Mouse (Mus musculus) C2C12 (cell line): ENCODE data around the gene Ntf3. TPM values are rescaled to one million over a fixed set of nuclear protein-coding genes. Genes with fewer than 3 reads are reported as not detected.

ENCODE experiments used
- H3K27me3 ChIP-seq: one replicate; pipeline ENCODE4 v1.6.1; 2011; ENCODE audit not compliant: control insufficient read depth, insufficient read depth, insufficient read length
- H3K36me3 ChIP-seq: one replicate; pipeline ENCODE4 v1.6.1; 2011; ENCODE audit not compliant: control insufficient read depth, insufficient read depth
- H3K4me3 ChIP-seq: one replicate; pipeline ENCODE4 v1.5.1; 2011; ENCODE audit warnings: mild to moderate bottlenecking, control low read depth; ENCODE audit not compliant: poor library complexity, insufficient read depth, severe bottlenecking
- H3K79me2 ChIP-seq: one replicate; pipeline ENCODE4 v1.6.1; 2011; ENCODE audit not compliant: control insufficient read depth, insufficient read depth
- H3K79me3 ChIP-seq: one replicate; pipeline ENCODE4 v1.6.1; 2011; ENCODE audit warnings: low read depth, control low read depth
- H3ac ChIP-seq: one replicate; pipeline ENCODE3; 2011; ENCODE audit warnings: low read depth; ENCODE audit not compliant: control insufficient read depth, insufficient read length
- CEBPB ChIP-seq: IDR thresholded peaks from one replicate; pipeline ENCODE4 v1.6.1; 2011; ENCODE audit warnings: low read depth, mild to moderate bottlenecking, control low read depth, moderate library complexity
- CTCF ChIP-seq: IDR thresholded peaks from one replicate; pipeline ENCODE4 v1.5.1; 2011; ENCODE audit not compliant: control insufficient read depth, insufficient read depth, insufficient read length
- FOSL1 ChIP-seq: IDR thresholded peaks from one replicate; pipeline ENCODE4 v1.8.0; 2011; ENCODE audit warnings: mild to moderate bottlenecking, low read length; ENCODE audit not compliant: poor library complexity, insufficient read depth, severe bottlenecking
- MAX ChIP-seq: IDR thresholded peaks from one replicate; pipeline ENCODE4 v1.6.1; 2011; ENCODE audit warnings: mild to moderate bottlenecking, control low read depth
- MYOD1 ChIP-seq: IDR thresholded peaks from one replicate; pipeline ENCODE4 v1.6.1; 2011; ENCODE audit warnings: low read depth; ENCODE audit not compliant: control insufficient read depth, insufficient read length
- MYOG ChIP-seq: IDR thresholded peaks from one replicate; pipeline ENCODE4 v1.6.1; 2011; ENCODE audit not compliant: control insufficient read depth, insufficient read length; ENCODE audit errors: extremely low read depth
- USF1 ChIP-seq: IDR thresholded peaks from one replicate; pipeline ENCODE4 v1.6.1; 2011; ENCODE audit warnings: low read depth, mild to moderate bottlenecking, control low read depth, moderate library complexity
- polyA plus RNA-seq: library from polyadenylated mRNA; unstranded; fragments of >200 nt; fragmentation: generic; extraction: Trizol; gene quantifications from one replicate; pipeline ENCODE4 v1.2.1, GENCODE M21; 2012; ENCODE audit warnings: missing spikeins

Ntf3 gene
- polyA plus RNA-seq, 1 experiment: not detected

DNA sequence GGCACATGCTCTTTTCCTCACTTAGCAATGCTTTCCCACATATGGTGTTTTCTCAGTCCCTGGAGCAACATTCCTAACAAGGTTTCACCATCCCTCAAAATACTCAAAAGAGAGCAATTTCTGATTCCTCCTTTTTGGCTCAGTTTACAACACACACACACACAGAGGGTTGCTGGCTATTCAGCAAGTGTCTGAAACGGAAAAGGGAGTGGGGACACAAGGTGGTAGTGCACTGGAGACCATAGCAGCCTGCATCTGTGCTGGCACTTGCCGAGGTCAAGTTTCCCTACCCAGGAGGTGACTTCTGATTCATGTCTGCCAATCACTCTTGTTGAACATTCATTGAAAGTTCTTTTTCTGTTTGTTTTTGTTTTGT is 59.9 kb downstream of the Ntf3 start:
- Histone ChIP-seq H3K36me3 (no peaks in the 10 kb centered on the region), H3K79me2 (no peaks in the 10 kb centered on the region), H3K27me3 (no peaks in the 10 kb centered on the region), H3K4me3 (no peak overlapping the region), H3ac (no peak overlapping the region), H3K79me3 (no peaks in the 10 kb centered on the region)
- TF ChIP-seq MYOG (no peak), CTCF (no peak), MYOD1 (no peak), USF1 (no peak), MAX (no peak), CEBPB (no peak), FOSL1 (no peak)

DNA sequence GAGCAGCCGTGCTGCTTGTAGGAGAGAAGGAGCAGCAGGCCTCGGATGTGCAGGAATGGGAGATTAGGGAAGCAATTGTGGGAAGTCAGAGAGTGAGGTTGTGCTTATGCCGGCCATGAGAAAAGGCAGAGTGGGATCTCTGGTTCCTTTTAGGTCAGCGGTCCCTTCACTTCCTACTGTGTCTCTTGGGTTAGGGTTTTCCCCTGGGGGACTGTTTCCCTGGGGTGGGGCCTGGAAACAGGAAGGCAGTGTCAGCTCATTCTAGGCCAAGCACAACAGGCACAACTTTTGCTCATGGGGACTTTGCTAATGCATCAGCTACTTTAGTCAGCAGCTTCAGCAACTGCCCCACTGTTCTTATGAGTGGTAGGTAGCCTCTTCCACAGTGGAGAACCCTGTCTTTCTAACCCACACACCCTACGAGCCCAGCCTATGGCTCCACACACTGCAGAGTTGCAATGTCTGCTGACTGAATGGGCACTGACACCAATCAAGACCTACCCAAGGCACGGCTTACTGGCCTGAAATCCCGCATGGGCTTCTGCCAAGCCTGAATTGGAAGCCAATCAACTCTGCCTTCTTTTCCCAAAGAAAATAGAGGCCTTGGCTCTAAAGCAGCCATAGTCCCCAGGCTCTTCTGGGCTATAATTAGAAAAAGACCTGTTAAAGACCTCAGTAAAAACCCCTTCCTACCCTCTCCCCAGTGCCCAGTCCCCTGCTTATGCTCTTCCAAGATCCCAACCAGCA is 60.5 kb downstream of the Ntf3 start:
- H3K27me3 ChIP-seq: no peaks in the 10 kb centered on the region
- no peaks in the 10 kb centered on the region for H3K36me3 ChIP-seq
- no peak overlapping the region for H3K4me3 ChIP-seq
- no peak overlapping the region for H3ac ChIP-seq
- no peaks in the 10 kb centered on the region for H3K79me2 ChIP-seq
- H3K79me3 ChIP-seq: no peaks in the 10 kb centered on the region
- TF ChIP-seq FOSL1: no peak

DNA sequence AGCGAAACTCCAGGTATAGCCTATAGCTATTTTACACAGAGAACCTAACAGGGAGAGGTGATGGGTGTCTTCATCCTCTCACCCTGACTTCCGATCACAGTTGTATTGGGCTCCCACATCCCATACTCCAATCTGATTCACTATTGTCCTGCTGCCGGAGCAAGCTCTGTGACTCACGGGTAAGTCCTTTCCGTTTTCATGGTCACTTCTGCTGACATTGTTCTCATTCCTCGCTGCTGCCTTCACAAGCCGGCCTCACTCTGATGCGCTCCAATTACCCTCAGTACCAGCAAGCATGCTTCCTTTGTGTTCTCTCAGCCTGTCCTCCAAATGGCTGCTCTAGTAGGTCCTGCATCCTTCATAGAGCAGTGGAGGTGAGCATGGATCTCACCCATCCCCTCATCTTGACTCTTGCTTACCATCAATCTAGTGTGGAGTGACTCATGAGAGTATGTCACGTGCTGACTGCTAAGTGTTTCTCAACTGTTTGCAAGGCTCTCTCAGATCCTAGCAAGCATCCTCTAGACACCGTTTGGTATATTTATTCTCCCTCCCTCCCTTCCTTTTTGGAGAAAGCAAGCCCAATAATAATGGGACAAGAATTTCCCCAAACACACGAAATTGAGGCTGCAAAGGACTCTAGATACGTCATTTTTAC is 61.5 kb downstream of the Ntf3 start:
- Histone ChIP-seq H3ac (no peak overlapping the region), H3K4me3 (no peak overlapping the region), H3K79me2 (no peaks in the 10 kb centered on the region), H3K79me3 (no peaks in the 10 kb centered on the region), H3K27me3 (no peaks in the 10 kb centered on the region), H3K36me3 (no peaks in the 10 kb centered on the region)
- TF ChIP-seq CEBPB (no peak), MYOD1 (no peak), FOSL1 (no peak), MAX (no peak), USF1 (peak; percentile 35), MYOG (no peak)

DNA sequence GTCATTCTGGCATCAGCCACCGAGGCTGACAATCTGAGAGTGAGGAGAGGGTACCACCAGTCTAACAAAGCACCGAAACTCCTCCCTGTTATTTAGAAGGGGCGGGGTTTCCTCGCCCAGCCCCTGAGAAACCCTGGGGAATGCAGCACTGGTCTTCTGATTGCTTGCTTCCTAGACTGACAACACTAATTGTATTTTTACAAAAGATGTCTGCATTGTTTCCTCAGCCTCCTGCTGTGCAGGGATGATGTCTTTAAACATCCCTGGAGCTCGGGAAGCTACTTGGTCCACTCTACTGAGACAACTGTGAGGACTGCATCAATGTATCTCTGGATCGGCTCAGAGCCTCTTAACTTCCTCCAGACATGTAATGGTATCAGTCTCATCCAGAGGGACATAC is 64.1 kb downstream of the Ntf3 start:
- no peaks in the 10 kb centered on the region for H3K36me3 ChIP-seq
- no peaks in the 10 kb centered on the region for H3K79me3 ChIP-seq

GRCm38 (mm10) chr6:126102007-126102406 is 64.7 kb downstream of the Ntf3 start:
- Histone ChIP-seq H3K4me3 (no peak overlapping the region), H3K27me3 (no peaks in the 10 kb centered on the region), H3K79me2 (no peaks in the 10 kb centered on the region), H3K79me3 (no peaks in the 10 kb centered on the region), H3ac (no peak overlapping the region), H3K36me3 (no peaks in the 10 kb centered on the region)
- TF ChIP-seq USF1: no peak
- no peak for TF ChIP-seq MYOD1
- no peak for TF ChIP-seq MYOG
- no peak for TF ChIP-seq MAX
- TF ChIP-seq CTCF: no peak
- no peak for TF ChIP-seq FOSL1
- TF ChIP-seq CEBPB: no peak

More for the DNA sequence above, 64.1 kb downstream of the Ntf3 start:
- TF ChIP-seq MYOG: no peak
- TF ChIP-seq MYOD1: no peak
- TF ChIP-seq FOSL1: no peak
- TF ChIP-seq CEBPB: no peak
- TF ChIP-seq CTCF: no peak
- no peak for TF ChIP-seq USF1
- TF ChIP-seq MAX: no peak
- no peaks in the 10 kb centered on the region for H3K27me3 ChIP-seq
- no peak overlapping the region for H3K4me3 ChIP-seq
- H3K79me2 ChIP-seq: no peaks in the 10 kb centered on the region
- H3ac ChIP-seq: no peak overlapping the region

- no peaks in the 10 kb centered on the region for H3K79me3 ChIP-seq
- no peak overlapping the region for H3ac ChIP-seq
- H3K27me3 ChIP-seq: no peaks in the 10 kb centered on the region
- no peaks in the 10 kb centered on the region for H3K36me3 ChIP-seq
- no peaks in the 10 kb centered on the region for H3K79me2 ChIP-seq
- H3K4me3 ChIP-seq: no peak overlapping the region
- no peak for TF ChIP-seq MYOG
- no peak for TF ChIP-seq MAX
- no peak for TF ChIP-seq CTCF
- TF ChIP-seq MYOD1: no peak
- TF ChIP-seq USF1: no peak
- TF ChIP-seq CEBPB: no peak
- TF ChIP-seq FOSL1: no peak
These were observed 66.1 kb downstream of the Ntf3 start for GRCm38 (mm10) chr6:126100579-126100978.
